Mouse (Mus musculus): ENCODE measurements around the gene Suv39h1. TPM values are rescaled to one million over a fixed set of nuclear protein-coding genes. Genes with fewer than 3 reads are reported as not detected.

The Suv39h1 gene
- polyA plus RNA-seq (2012; fragmentation: generic; extraction: Trizol), result 106 TPM
- long read RNA-seq, experiment 1, transcript Suv39h1-202 (6 exons, 2,778 nt), result minor isoform, 5 of 37 reads
- long read RNA-seq, experiment 1, transcript Suv39h1-203 (6 exons, 3,116 nt), result major isoform, 22 of 37 reads
- long read RNA-seq, experiment 1, partial matches to known transcripts, result 6 of 37 reads
- long read RNA-seq, experiment 1, other reads (novel, unspliced or antisense), result 3 of 37 reads
- long read RNA-seq, experiment 2, transcript Suv39h1-202 (6 exons, 2,778 nt), result minor isoform, 156 of 557 reads
- long read RNA-seq, experiment 2, transcript Suv39h1-205 (5 exons, 2,807 nt), result minor isoform, 9 of 557 reads
- long read RNA-seq, experiment 2, transcript Suv39h1-203 (6 exons, 3,116 nt), result major isoform, 319 of 557 reads
- long read RNA-seq, experiment 2, partial matches to known transcripts, result 16 of 557 reads
- long read RNA-seq, experiment 2, other reads (novel, unspliced or antisense), result 52 of 557 reads

- Histone ChIP-seq H3ac (ENCODE audit: control insufficient read depth, insufficient read length, low read depth) (peak within 1 kb of the TSS; percentile 87), H3K36me3 (ENCODE audit: control insufficient read depth, insufficient read depth) (peaks cover 26% of the 10 kb centered on the region), H3K4me3 (ENCODE audit: insufficient read depth, poor library complexity, severe bottlenecking) (peak within 1 kb of the TSS; percentile 60), H3K79me3 (ENCODE audit: low read depth) (peaks cover 30% of the 10 kb centered on the region), H3K27me3 (ENCODE audit: control insufficient read depth, insufficient read depth, insufficient read length) (no peaks in the 10 kb centered on the region), H3K79me2 (ENCODE audit: control insufficient read depth, insufficient read depth) (peaks cover 47% of the 10 kb centered on the region)
- TF ChIP-seq MYOD1 (IDR thresholded peaks at IDR 0.05; ENCODE audit: control insufficient read depth, insufficient read length, low read depth) (no peak), USF1 (IDR thresholded peaks at IDR 0.05; ENCODE audit: low read depth) (no peak), MAX (IDR thresholded peaks at IDR 0.05) (no peak), FOSL1 (IDR thresholded peaks at IDR 0.05; ENCODE audit: insufficient read depth, low read length, poor library complexity, severe bottlenecking) (no peak), CEBPB (IDR thresholded peaks at IDR 0.05; ENCODE audit: low read depth) (no peak), CTCF (IDR thresholded peaks at IDR 0.05; ENCODE audit: control insufficient read depth, insufficient read depth, insufficient read length) (no peak), MYOG (IDR thresholded peaks at IDR 0.05; ENCODE audit: control insufficient read depth, extremely low read depth, insufficient read length) (no peak)
These were observed at the start of gene Suv39h1 for GRCm38 (mm10) chrX:8074430-8075014. Gene Suv39h1 (minus strand): TSS chrX:8074760.

DNA sequence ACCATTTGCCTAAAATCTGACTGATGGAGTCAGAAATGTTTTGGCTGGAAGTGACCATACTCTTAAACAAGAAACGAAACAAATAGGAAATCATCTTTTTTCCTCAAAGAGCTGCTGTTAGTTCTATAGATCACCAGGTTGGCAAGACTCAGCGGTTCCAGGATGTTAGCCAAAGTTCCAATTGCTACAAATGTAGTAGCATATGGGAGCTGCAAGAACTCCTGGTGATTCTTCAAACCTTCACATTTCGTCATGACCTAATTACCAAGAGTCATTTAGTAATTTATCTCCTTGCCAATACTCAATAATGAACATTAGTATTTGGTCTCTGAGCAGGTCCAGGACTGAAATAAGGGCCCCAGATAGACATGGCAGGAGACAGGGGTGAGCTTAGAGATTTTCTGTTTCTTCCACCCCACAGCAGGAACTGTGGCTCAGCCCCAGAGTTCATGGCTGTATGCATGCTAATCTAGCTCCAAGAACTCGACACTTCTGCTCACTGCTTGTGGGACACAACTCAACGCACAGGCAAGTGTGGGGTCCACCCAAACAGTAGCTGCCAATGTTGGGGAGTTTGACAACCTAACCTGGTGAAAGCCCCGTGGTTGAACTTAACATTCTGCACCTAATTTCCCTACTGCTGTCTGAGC is 49.4 kb upstream of the Suv39h1 start:
- Histone ChIP-seq H3K4me3 (ENCODE audit: insufficient read depth, poor library complexity, severe bottlenecking) (no peak overlapping the region), H3K27me3 (ENCODE audit: control insufficient read depth, insufficient read depth, insufficient read length) (no peaks in the 10 kb centered on the region), H3K79me2 (ENCODE audit: control insufficient read depth, insufficient read depth) (no peaks in the 10 kb centered on the region), H3K79me3 (ENCODE audit: low read depth) (no peaks in the 10 kb centered on the region), H3K36me3 (ENCODE audit: control insufficient read depth, insufficient read depth) (peaks cover 6% of the 10 kb centered on the region), H3ac (ENCODE audit: control insufficient read depth, insufficient read length, low read depth) (no peak overlapping the region)
- no peak for TF ChIP-seq CEBPB (IDR thresholded peaks at IDR 0.05; ENCODE audit: low read depth)
- no peak for TF ChIP-seq CTCF (IDR thresholded peaks at IDR 0.05; ENCODE audit: control insufficient read depth, insufficient read depth, insufficient read length)
- TF ChIP-seq MAX (IDR thresholded peaks at IDR 0.05), result no peak
- TF ChIP-seq FOSL1 (IDR thresholded peaks at IDR 0.05; ENCODE audit: insufficient read depth, low read length, poor library complexity, severe bottlenecking), result no peak
- TF ChIP-seq MYOD1 (IDR thresholded peaks at IDR 0.05; ENCODE audit: control insufficient read depth, insufficient read length, low read depth), result no peak
- no peak for TF ChIP-seq MYOG (IDR thresholded peaks at IDR 0.05; ENCODE audit: control insufficient read depth, extremely low read depth, insufficient read length)
- TF ChIP-seq USF1 (IDR thresholded peaks at IDR 0.05; ENCODE audit: low read depth), result no peak

DNA sequence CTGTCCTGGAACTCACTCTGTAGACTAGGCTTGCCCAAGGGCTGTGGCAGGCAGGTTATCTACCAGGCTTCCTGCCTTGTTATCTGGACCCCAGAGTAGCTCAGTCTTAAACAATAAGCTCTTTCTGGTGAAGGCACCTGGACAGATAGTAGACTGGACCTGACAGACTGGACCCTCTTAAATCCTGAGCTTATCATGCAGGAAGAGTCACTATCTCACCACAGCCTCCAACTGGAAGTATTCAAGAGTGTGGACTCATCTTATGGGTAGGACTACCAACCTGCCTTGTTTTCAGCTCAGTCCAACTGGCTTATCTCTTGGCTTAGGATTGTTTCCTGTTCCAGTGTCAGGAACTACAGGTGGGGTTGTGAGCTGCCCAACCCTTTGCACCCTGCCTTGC is 42.7 kb upstream of the Suv39h1 start:
- no peaks in the 10 kb centered on the region for H3K27me3 ChIP-seq (ENCODE audit: control insufficient read depth, insufficient read depth, insufficient read length)

GRCm38 (mm10) chrX:8115275-8115674 is 40.7 kb upstream of the Suv39h1 start:
- H3K79me3 ChIP-seq (ENCODE audit: low read depth), result no peaks in the 10 kb centered on the region
- H3K4me3 ChIP-seq (ENCODE audit: insufficient read depth, poor library complexity, severe bottlenecking), result no peak overlapping the region
- no peak overlapping the region for H3ac ChIP-seq (ENCODE audit: control insufficient read depth, insufficient read length, low read depth)
- H3K36me3 ChIP-seq (ENCODE audit: control insufficient read depth, insufficient read depth), result no peaks in the 10 kb centered on the region
- no peaks in the 10 kb centered on the region for H3K79me2 ChIP-seq (ENCODE audit: control insufficient read depth, insufficient read depth)
- no peaks in the 10 kb centered on the region for H3K27me3 ChIP-seq (ENCODE audit: control insufficient read depth, insufficient read depth, insufficient read length)
- TF ChIP-seq MAX (IDR thresholded peaks at IDR 0.05) (no peak), MYOD1 (IDR thresholded peaks at IDR 0.05; ENCODE audit: control insufficient read depth, insufficient read length, low read depth) (no peak), MYOG (IDR thresholded peaks at IDR 0.05; ENCODE audit: control insufficient read depth, extremely low read depth, insufficient read length) (no peak), CEBPB (IDR thresholded peaks at IDR 0.05; ENCODE audit: low read depth) (no peak), FOSL1 (IDR thresholded peaks at IDR 0.05; ENCODE audit: insufficient read depth, low read length, poor library complexity, severe bottlenecking) (no peak), USF1 (IDR thresholded peaks at IDR 0.05; ENCODE audit: low read depth) (no peak)

More for the DNA sequence above, 42.7 kb upstream of the Suv39h1 start:
- Histone ChIP-seq H3K4me3 (ENCODE audit: insufficient read depth, poor library complexity, severe bottlenecking) (no peak overlapping the region), H3K79me2 (ENCODE audit: control insufficient read depth, insufficient read depth) (no peaks in the 10 kb centered on the region), H3K79me3 (ENCODE audit: low read depth) (no peaks in the 10 kb centered on the region), H3ac (ENCODE audit: control insufficient read depth, insufficient read length, low read depth) (no peak overlapping the region), H3K36me3 (ENCODE audit: control insufficient read depth, insufficient read depth) (no peaks in the 10 kb centered on the region)
- no peak for TF ChIP-seq MYOD1 (IDR thresholded peaks at IDR 0.05; ENCODE audit: control insufficient read depth, insufficient read length, low read depth)

DNA sequence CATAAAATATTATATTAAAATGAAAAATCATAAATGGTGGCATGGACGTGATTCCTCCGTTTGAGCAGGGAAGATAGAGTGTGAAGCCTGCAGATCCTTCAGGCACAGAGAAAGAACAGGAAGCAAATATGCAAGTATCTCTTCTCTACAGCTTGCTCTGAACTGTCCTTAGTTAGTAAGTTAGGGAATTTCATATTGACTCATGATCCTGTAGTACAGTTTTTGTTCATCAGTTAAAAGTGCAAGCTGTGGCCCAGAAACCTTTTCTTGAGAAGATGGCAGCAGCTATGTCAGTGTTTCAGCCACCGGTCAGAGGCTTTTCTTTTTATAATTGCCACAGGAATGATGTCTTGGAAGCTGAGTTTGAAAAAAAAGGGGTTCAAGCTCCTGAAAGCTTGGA is 30.5 kb upstream of the Suv39h1 start:
- Histone ChIP-seq H3K4me3 (ENCODE audit: insufficient read depth, poor library complexity, severe bottlenecking) (no peak overlapping the region), H3K79me3 (ENCODE audit: low read depth) (no peaks in the 10 kb centered on the region), H3K79me2 (ENCODE audit: control insufficient read depth, insufficient read depth) (no peaks in the 10 kb centered on the region), H3K36me3 (ENCODE audit: control insufficient read depth, insufficient read depth) (no peaks in the 10 kb centered on the region), H3K27me3 (ENCODE audit: control insufficient read depth, insufficient read depth, insufficient read length) (no peaks in the 10 kb centered on the region), H3ac (ENCODE audit: control insufficient read depth, insufficient read length, low read depth) (no peak overlapping the region)
- TF ChIP-seq USF1 (IDR thresholded peaks at IDR 0.05; ENCODE audit: low read depth) (no peak), CTCF (IDR thresholded peaks at IDR 0.05; ENCODE audit: control insufficient read depth, insufficient read depth, insufficient read length) (no peak), CEBPB (IDR thresholded peaks at IDR 0.05; ENCODE audit: low read depth) (no peak), MAX (IDR thresholded peaks at IDR 0.05) (no peak)

Measured in C2C12 (cell line).